Mouse (Mus musculus) stomach, postnatal 0 days (tissue): ENCODE data around the gene Ranbp9. TPM values are rescaled to one million over a fixed set of nuclear protein-coding genes. Genes with fewer than 3 reads are reported as not detected.

ENCODE experiments used
- ATAC-seq: fragments of 200-750 bp; cut with Nextera tagmentation; 2 replicates; pipeline ENCODE4 v1.8.0; 2017; ENCODE audit not compliant: low FRiP score, low TSS enrichment
- DNase-seq: peaks from one replicate; pipeline ENCODE4 v3.0.0-alpha.2; 2016; ENCODE audit warnings: low spot score
- H3K27ac ChIP-seq: fragments of 300-500 bp; sonication (generic); replicated peaks from 2 replicates; pipeline ENCODE4 v1.5.1; 2014; ENCODE audit warnings: mild to moderate bottlenecking, control low read depth
- H3K27me3 ChIP-seq: fragments of 300-500 bp; sonication (generic); 2 replicates; pipeline ENCODE4 v1.6.1; 2014; ENCODE audit warnings: low read length; ENCODE audit not compliant: control insufficient read depth, insufficient read depth
- H3K36me3 ChIP-seq: fragments of 300-500 bp; sonication (generic); 2 replicates; pipeline ENCODE4 v1.6.1; 2014; ENCODE audit warnings: low read length, mixed read lengths; ENCODE audit not compliant: control insufficient read depth, insufficient read depth
- H3K4me1 ChIP-seq: fragments of 300-500 bp; sonication (generic); replicated peaks from 2 replicates; pipeline ENCODE4 v1.6.1; 2014; ENCODE audit warnings: antibody characterized with exemption; ENCODE audit not compliant: control insufficient read depth, insufficient read depth
- H3K4me2 ChIP-seq: fragments of 300-500 bp; sonication (generic); replicated peaks from 2 replicates; pipeline ENCODE4 v1.6.1; 2014; ENCODE audit warnings: low read depth, mild to moderate bottlenecking, control low read depth, moderate library complexity
- H3K4me3 ChIP-seq: fragments of 300-500 bp; sonication (generic); 2 replicates; pipeline ENCODE4 v1.5.1; 2014; ENCODE audit warnings: low read depth, low read length, control low read depth
- H3K9ac ChIP-seq: fragments of 300-500 bp; sonication (generic); 2 replicates; pipeline ENCODE4 v1.6.1; 2014; ENCODE audit warnings: mild to moderate bottlenecking, low read length, control low read depth, mixed read lengths
- H3K9me3 ChIP-seq: fragments of 300-500 bp; sonication (generic); 2 replicates; pipeline ENCODE4 v1.6.1; 2016; ENCODE audit warnings: low read length; ENCODE audit not compliant: control insufficient read depth
- CTCF ChIP-seq: IDR thresholded peaks from 2 replicates; pipeline ENCODE4 v1.5.1; 2016; ENCODE audit warnings: antibody characterized with exemption, low read depth, mild to moderate bottlenecking, moderate library complexity
- EP300 ChIP-seq: optimal IDR thresholded peaks from 2 replicates; pipeline ENCODE3; 2016; ENCODE audit warnings: antibody characterized with exemption
- WGBS: fragments of 180-500 bp; shearing (Covaris S2); extraction: QIAGEN DNeasy Blood & Tissue Kit; methylation state at CpG from one replicate; pipeline ENCODE4 v1.1.7; 2014; 5-methylcytosine and 5-hydroxymethylcytosine counted together
- polyA plus RNA-seq: library from polyadenylated mRNA; unstranded; fragments of >200 nt; fragmentation: Nextera tagmentation; extraction: Ambion mirVana; gene quantifications from 2 replicates; pipeline ENCODE4 v1.2.1, GENCODE M21; 2015

Gene Ranbp9
- polyA plus RNA-seq, 1 experiment from 2014 or later: 7.1 TPM

GRCm38 (mm10) chr13:43364985-43365824, 115.9 kb downstream of the Ranbp9 start, which contains the start of gene Sirt5:
TSS of gene Sirt5 (plus strand) at chr13:43365496.
- Histone ChIP-seq H3K36me3 (no peaks in the 10 kb centered on the region), H3K4me2 (peak within 1 kb of the TSS; percentile 94), H3K27ac (peak within 1 kb of the TSS; percentile 40; the same call in 1 of the 2 replicates), H3K4me3 (peak within 1 kb of the TSS; percentile 68), H3K4me1 (no peaks in the 10 kb centered on the region), H3K9me3 (no peaks in the 10 kb centered on the region), H3K27me3 (no peaks in the 10 kb centered on the region), H3K9ac (peak within 1 kb of the TSS; percentile 68)
- 13% methylated on average over 42 of the region's 42 CpGs for WGBS
- ATAC-seq: peak; percentile 94
- TF ChIP-seq CTCF: peak; percentile 92
- TF ChIP-seq EP300: no peak
- DNase-seq: peak; percentile 92

DNA sequence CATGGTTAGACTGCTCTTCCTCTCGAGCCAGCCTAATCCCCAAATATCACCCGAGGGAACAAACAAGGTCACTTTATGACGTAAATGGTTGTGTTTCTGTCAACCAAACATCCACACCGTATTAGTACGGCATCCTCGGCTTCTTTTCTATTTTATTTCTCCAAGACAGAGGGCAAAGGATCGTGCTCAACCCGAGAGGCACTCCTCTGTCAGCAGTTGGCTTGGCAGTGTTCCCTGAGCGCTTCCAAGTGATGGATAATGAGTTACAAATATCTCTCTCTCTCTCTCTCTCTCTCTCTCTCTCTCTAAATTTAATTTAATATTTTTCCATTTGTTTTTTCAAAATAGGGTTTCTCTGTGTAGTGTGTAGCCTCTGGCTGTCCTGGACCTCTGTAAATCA, 118.7 kb downstream of the Ranbp9 start:
- DNase-seq (no peak), ATAC-seq (no peak)
- H3K4me3 ChIP-seq: no peak overlapping the region
- 57% methylated on average over 9 of the region's 9 CpGs for WGBS
- H3K9ac ChIP-seq: no peak overlapping the region
- no peak overlapping the region for H3K27ac ChIP-seq
- no peaks in the 10 kb centered on the region for H3K27me3 ChIP-seq
- no peaks in the 10 kb centered on the region for H3K9me3 ChIP-seq
- H3K4me1 ChIP-seq: no peaks in the 10 kb centered on the region
- TF ChIP-seq EP300 (no peak), CTCF (no peak)
- no peak overlapping the region for H3K4me2 ChIP-seq
- no peaks in the 10 kb centered on the region for H3K36me3 ChIP-seq

- Histone ChIP-seq H3K4me2 (no peak overlapping the region), H3K27ac (no peak overlapping the region), H3K4me1 (no peaks in the 10 kb centered on the region), H3K9me3 (no peaks in the 10 kb centered on the region), H3K9ac (no peak overlapping the region), H3K36me3 (no peaks in the 10 kb centered on the region), H3K4me3 (no peak overlapping the region), H3K27me3 (no peaks in the 10 kb centered on the region)
- TF ChIP-seq EP300 (no peak), CTCF (no peak)
- DNase-seq: no peak
- ATAC-seq: no peak
- WGBS: 62% methylated on average over 6 of the region's 6 CpGs
Measured at GRCm38 (mm10) chr13:43360534-43360933, 120.5 kb downstream of the Ranbp9 start.

DNA sequence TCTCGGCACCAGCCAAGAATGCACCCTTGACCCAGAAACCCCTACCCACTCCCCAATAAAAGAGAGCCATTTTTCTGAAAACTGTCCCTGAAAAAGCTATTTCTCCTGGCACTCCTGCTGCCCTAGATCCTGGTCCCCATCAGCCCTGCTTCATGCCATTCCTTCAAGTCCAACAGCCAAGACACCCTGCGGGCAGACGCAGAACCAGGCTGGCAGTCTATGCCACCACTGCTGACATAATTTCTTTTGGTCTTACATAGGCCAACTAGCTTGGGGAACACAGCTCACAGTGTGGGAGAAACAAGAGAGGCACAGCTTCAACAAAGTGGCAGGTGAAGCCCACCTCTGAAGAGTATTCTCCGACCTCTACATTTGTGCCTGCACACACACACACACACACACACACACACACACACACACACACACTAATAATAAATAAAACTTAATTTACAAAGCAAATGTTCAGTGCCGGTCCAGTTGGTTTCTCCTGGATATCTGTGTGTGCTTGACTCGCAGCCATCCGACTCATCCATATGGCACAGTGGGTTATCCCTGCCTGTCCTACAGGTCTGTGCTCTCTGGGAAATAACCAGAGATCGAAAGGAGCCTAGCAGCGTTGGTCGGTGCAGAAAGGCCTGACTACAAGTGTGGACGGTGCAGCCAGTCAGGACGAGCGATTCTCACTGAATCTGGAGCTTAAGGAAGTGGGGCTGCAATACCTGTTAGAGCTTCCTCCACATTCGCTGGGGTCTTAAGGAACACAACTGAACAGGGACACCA, 124.5 kb downstream of the Ranbp9 start:
- H3K4me3 ChIP-seq: no peak overlapping the region
- 85% methylated on average over 14 of the region's 14 CpGs for WGBS
- no peaks in the 10 kb centered on the region for H3K9me3 ChIP-seq
- no peak overlapping the region for H3K9ac ChIP-seq
- ATAC-seq: no peak
- H3K27ac ChIP-seq: no peak overlapping the region
- no peak for DNase-seq
- H3K27me3 ChIP-seq: no peaks in the 10 kb centered on the region
- H3K4me2 ChIP-seq: no peak overlapping the region
- no peaks in the 10 kb centered on the region for H3K4me1 ChIP-seq
- H3K36me3 ChIP-seq: no peaks in the 10 kb centered on the region
- TF ChIP-seq CTCF (no peak), EP300 (no peak)

DNA sequence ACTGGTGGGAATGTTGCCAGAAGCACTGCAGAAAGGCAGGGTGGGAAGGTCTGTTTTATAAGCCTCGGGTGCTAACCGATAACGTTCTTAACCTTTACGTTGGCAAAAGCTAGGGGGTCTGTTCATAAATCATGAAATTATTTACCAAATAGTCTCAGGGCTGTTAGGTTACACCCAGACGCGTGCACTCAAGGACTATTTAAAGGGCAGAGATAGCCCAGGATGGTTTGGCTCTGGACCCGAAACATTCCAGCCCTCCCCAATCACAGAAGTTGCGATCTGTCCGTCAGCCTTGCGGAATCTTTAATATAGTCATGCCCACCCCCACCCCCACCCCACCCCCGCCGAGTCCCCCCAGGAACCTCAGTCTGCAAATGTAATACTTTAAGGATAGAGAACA, 126.7 kb downstream of the Ranbp9 start:
- Histone ChIP-seq H3K4me1 (no peaks in the 10 kb centered on the region), H3K9ac (no peak overlapping the region), H3K36me3 (no peaks in the 10 kb centered on the region), H3K9me3 (no peaks in the 10 kb centered on the region), H3K27me3 (no peaks in the 10 kb centered on the region), H3K4me3 (no peak overlapping the region), H3K27ac (no peak overlapping the region), H3K4me2 (no peak overlapping the region)
- TF ChIP-seq CTCF: no peak
- no peak for TF ChIP-seq EP300
- DNase-seq (no peak), ATAC-seq (no peak)
- WGBS: 44% methylated on average over 12 of the region's 12 CpGs

DNA sequence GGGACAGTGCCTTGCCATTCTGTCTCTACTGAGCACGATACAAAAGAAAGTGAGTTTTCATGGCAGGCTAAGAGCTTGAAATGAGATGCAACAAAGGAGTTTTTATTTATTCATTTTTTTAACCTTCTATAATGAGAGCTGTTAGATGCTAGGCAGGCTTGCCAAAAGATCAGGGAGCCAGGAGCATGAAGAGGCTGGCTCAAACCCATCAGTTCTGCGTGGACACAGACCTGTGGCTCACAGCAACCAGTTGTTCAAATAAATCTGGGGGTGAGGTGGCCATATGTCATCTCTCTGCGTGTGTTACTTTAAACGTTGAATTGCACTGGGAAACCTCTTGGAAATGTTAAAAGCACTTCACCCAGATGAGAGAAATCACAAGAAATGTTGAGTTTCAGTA, 127.7 kb downstream of the Ranbp9 start:
- Histone ChIP-seq H3K27me3 (no peaks in the 10 kb centered on the region), H3K36me3 (no peaks in the 10 kb centered on the region), H3K9me3 (no peaks in the 10 kb centered on the region), H3K27ac (no peak overlapping the region), H3K9ac (no peak overlapping the region), H3K4me2 (no peak overlapping the region), H3K4me3 (no peak overlapping the region), H3K4me1 (no peaks in the 10 kb centered on the region)
- TF ChIP-seq CTCF (no peak), EP300 (no peak)
- ATAC-seq (no peak), DNase-seq (no peak)
- 47% methylated on average over 4 of the region's 4 CpGs for WGBS

Other genes starting within 250 kb of the Ranbp9 start
- 0.57 and 1.1 TPM in 2 replicates for gene Gfod1, start 177.1 kb downstream of the Ranbp9 start, polyA plus RNA-seq
- 12.5 and 13.6 TPM in 2 replicates for gene Sirt5, start 115.8 kb downstream of the Ranbp9 start, polyA plus RNA-seq
- gene Nol7, start 82.9 kb downstream of the Ranbp9 start, polyA plus RNA-seq: 118 and 119 TPM in 2 replicates
- gene Mcur1, start 78.9 kb upstream of the Ranbp9 start, polyA plus RNA-seq: 15.6 and 18.5 TPM in 2 replicates
- 0.33 and 0.38 TPM in 2 replicates for gene Rnf182, start 134.4 kb upstream of the Ranbp9 start, polyA plus RNA-seq